Mouse (Mus musculus): ENCODE results near the gene Gatad2a. TPM values are rescaled to one million over a fixed set of nuclear protein-coding genes. Genes with fewer than 3 reads are reported as not detected.
A peak's percentile ranks its signal among the peaks of the same experiment; 100 is the strongest.

The Gatad2a gene
- polyA plus RNA-seq, 1 experiment from 2014 or later, result 48.7 TPM

- H3K9me3 ChIP-seq (replicated peaks), result no peaks in the 10 kb centered on the region
- peak; percentile 99 for DNase-seq (ENCODE audit: low spot score)
- H3K27ac ChIP-seq (replicated peaks), result peak overlapping the region; percentile 96
- H3K4me3 ChIP-seq, result peak overlapping the region; percentile 78
- WGBS, result 2% methylated on average over 41 of the region's 41 CpGs
- peaks cover 68% of the 10 kb centered on the region for H3K4me1 ChIP-seq
- peaks cover 32% of the 10 kb centered on the region for H3K36me3 ChIP-seq
- H3K27me3 ChIP-seq (ENCODE audit: low read depth, poor library complexity, severe bottlenecking), result no peaks in the 10 kb centered on the region
Observed at GRCm38 (mm10) chr8:69901484-69902162, 94.6 kb downstream of the Gatad2a start.

- Histone ChIP-seq H3K4me3 (peak overlapping the region; percentile 78), H3K27ac (replicated peaks) (peak overlapping the region; percentile 96), H3K9me3 (replicated peaks) (no peaks in the 10 kb centered on the region), H3K27me3 (ENCODE audit: low read depth, poor library complexity, severe bottlenecking) (no peaks in the 10 kb centered on the region), H3K36me3 (peaks cover 36% of the 10 kb centered on the region), H3K4me1 (peaks cover 75% of the 10 kb centered on the region)
- DNase-seq (ENCODE audit: low spot score), result no peak
- WGBS, result 22% methylated on average over 12 of the region's 12 CpGs
Observed at GRCm38 (mm10) chr8:69900895-69901451, 95.2 kb downstream of the Gatad2a start.

- no peak overlapping the region for H3K27ac ChIP-seq (replicated peaks)
- peaks cover 85% of the 10 kb centered on the region for H3K4me1 ChIP-seq
- no peaks in the 10 kb centered on the region for H3K9me3 ChIP-seq (replicated peaks)
- no peak overlapping the region for H3K4me3 ChIP-seq
- H3K27me3 ChIP-seq (ENCODE audit: low read depth, poor library complexity, severe bottlenecking), result no peaks in the 10 kb centered on the region
- H3K36me3 ChIP-seq, result peaks cover 45% of the 10 kb centered on the region
- DNase-seq (ENCODE audit: low spot score), result no peak
- 96% methylated on average over 2 of the region's 2 CpGs for WGBS
Observed at GRCm38 (mm10) chr8:69899876-69900275, 96.3 kb downstream of the Gatad2a start.

GRCm38 (mm10) chr8:69897857-69898256 lies 98.3 kb downstream of the Gatad2a start:
- DNase-seq (ENCODE audit: low spot score), result no peak
- no peak overlapping the region for H3K4me3 ChIP-seq
- H3K27me3 ChIP-seq (ENCODE audit: low read depth, poor library complexity, severe bottlenecking), result 0 out of 2 replicates have a peak, but pooled peaks cover 5% of the 10 kb centered on the region
- peaks cover 64% of the 10 kb centered on the region for H3K36me3 ChIP-seq
- no peaks in the 10 kb centered on the region for H3K9me3 ChIP-seq (replicated peaks)
- 89% methylated on average over 6 of the region's 6 CpGs for WGBS
- H3K27ac ChIP-seq (replicated peaks), result no peak overlapping the region
- peaks cover 89% of the 10 kb centered on the region for H3K4me1 ChIP-seq

GRCm38 (mm10) chr8:69895772-69896451 lies 100.3 kb downstream of the Gatad2a start:
- Histone ChIP-seq H3K9me3 (replicated peaks) (no peaks in the 10 kb centered on the region), H3K36me3 (peaks cover 75% of the 10 kb centered on the region), H3K4me3 (no peak overlapping the region), H3K27me3 (ENCODE audit: low read depth, poor library complexity, severe bottlenecking) (peaks cover 23% of the 10 kb centered on the region), H3K4me1 (peaks cover 94% of the 10 kb centered on the region), H3K27ac (replicated peaks) (no peak overlapping the region)
- DNase-seq (ENCODE audit: low spot score), result no peak
- 79% methylated on average over 4 of the region's 4 CpGs for WGBS

- peaks cover 33% of the 10 kb centered on the region for H3K27me3 ChIP-seq (ENCODE audit: low read depth, poor library complexity, severe bottlenecking)
- no peak for DNase-seq (ENCODE audit: low spot score)
- H3K9me3 ChIP-seq (replicated peaks), result no peaks in the 10 kb centered on the region
- H3K27ac ChIP-seq (replicated peaks), result no peak overlapping the region
- H3K36me3 ChIP-seq, result peaks cover 73% of the 10 kb centered on the region
- H3K4me3 ChIP-seq, result no peak overlapping the region
- H3K4me1 ChIP-seq, result peaks cover 89% of the 10 kb centered on the region
- 53% methylated on average over 6 of the region's 6 CpGs for WGBS
Observed at GRCm38 (mm10) chr8:69894836-69895332, 101.3 kb downstream of the Gatad2a start.

GRCm38 (mm10) chr8:69893863-69894262 lies 102.3 kb downstream of the Gatad2a start:
- H3K9me3 ChIP-seq (replicated peaks), result no peaks in the 10 kb centered on the region
- H3K36me3 ChIP-seq, result peaks cover 66% of the 10 kb centered on the region
- 26% methylated on average over 17 of the region's 17 CpGs for WGBS
- peak; percentile 74 for DNase-seq (ENCODE audit: low spot score)
- H3K27me3 ChIP-seq (ENCODE audit: low read depth, poor library complexity, severe bottlenecking), result peaks cover 43% of the 10 kb centered on the region
- H3K4me3 ChIP-seq, result no peak overlapping the region
- H3K4me1 ChIP-seq, result peaks cover 85% of the 10 kb centered on the region
- no peak overlapping the region for H3K27ac ChIP-seq (replicated peaks)

GRCm38 (mm10) chr8:69890813-69891241 lies 105.4 kb downstream of the Gatad2a start:
- Histone ChIP-seq H3K36me3 (peaks cover 37% of the 10 kb centered on the region), H3K4me1 (peaks cover 90% of the 10 kb centered on the region), H3K9me3 (replicated peaks) (no peaks in the 10 kb centered on the region), H3K27ac (replicated peaks) (0 out of 2 replicates have a peak overlapping the region, but pooled peaks have one; percentile 17), H3K27me3 (ENCODE audit: low read depth, poor library complexity, severe bottlenecking) (peaks cover 74% of the 10 kb centered on the region), H3K4me3 (no peak overlapping the region)
- whole genome bisulfite sequencing, result 36% methylated on average over 19 of the region's 19 CpGs
- DNase-seq (ENCODE audit: low spot score), result peak; percentile 70

GRCm38 (mm10) chr8:69888902-69889301 lies 107.3 kb downstream of the Gatad2a start:
- peaks cover 21% of the 10 kb centered on the region for H3K36me3 ChIP-seq
- DNase-seq (ENCODE audit: low spot score), result peak; percentile 43
- WGBS, result 5% methylated on average over 32 of the region's 32 CpGs
- no peak overlapping the region for H3K27ac ChIP-seq (replicated peaks)
- H3K4me3 ChIP-seq, result peak overlapping the region; percentile 42
- peaks cover 93% of the 10 kb centered on the region for H3K27me3 ChIP-seq (ENCODE audit: low read depth, poor library complexity, severe bottlenecking)
- no peaks in the 10 kb centered on the region for H3K9me3 ChIP-seq (replicated peaks)
- H3K4me1 ChIP-seq, result peaks cover 73% of the 10 kb centered on the region

GRCm38 (mm10) chr8:69888244-69888866 lies 107.8 kb downstream of the Gatad2a start:
- peak; percentile 37 for DNase-seq (ENCODE audit: low spot score)
- Histone ChIP-seq H3K27me3 (ENCODE audit: low read depth, poor library complexity, severe bottlenecking) (peaks cover 99% of the 10 kb centered on the region), H3K9me3 (replicated peaks) (no peaks in the 10 kb centered on the region), H3K4me3 (peak overlapping the region; percentile 42), H3K4me1 (peaks cover 67% of the 10 kb centered on the region), H3K27ac (replicated peaks) (no peak overlapping the region), H3K36me3 (peaks cover 15% of the 10 kb centered on the region)
- WGBS, result 7% methylated on average over 24 of the region's 24 CpGs

GRCm38 (mm10) chr8:69887289-69888243 lies 108.6 kb downstream of the Gatad2a start, which contains the start of gene Cilp2:
Gene Cilp2, minus strand, starts transcription at chr8:69887687.
- H3K4me3 ChIP-seq, result peak within 1 kb of the TSS; percentile 42
- H3K27me3 ChIP-seq (ENCODE audit: low read depth, poor library complexity, severe bottlenecking), result peaks cover 99% of the 10 kb centered on the region
- no peak within 1 kb of the TSS for H3K27ac ChIP-seq (replicated peaks)
- H3K9me3 ChIP-seq (replicated peaks), result no peaks in the 10 kb centered on the region
- H3K36me3 ChIP-seq, result peaks cover 7% of the 10 kb centered on the region; the same call in 1 of the 2 replicates
- 1% methylated on average over 60 of the region's 60 CpGs for WGBS
- H3K4me1 ChIP-seq, result peaks cover 66% of the 10 kb centered on the region
- peak; percentile 50 for DNase-seq (ENCODE audit: low spot score)

Data from midbrain, embryonic 10.5 days (tissue).